Comparison of ENCODE assay signal across 23 mouse cellular contexts in genomic region chr11:97282179-97282578, GRCm38 (mm10). TPM values are rescaled to one million over a fixed set of nuclear protein-coding genes. Genes with fewer than 3 reads are reported as not detected.
DNase-seq lines count a peak whose midpoint lies in the region; ATAC-seq and TF ChIP-seq lines count a peak whose summit lies in the region.
"Had no signal": no experiment of that assay in that cellular context is flagged by ENCODE, and none has a peak within 500 bp of the region (broad histone marks: within the 10 kb centered on the region; RNA-seq: fewer than 3 reads in every experiment).

No protein-coding gene starts in this region.

- peaks cover 23% of the 10 kb centered on the region for H3K4me1 ChIP-seq in liver, postnatal 0 days (ENCODE audit: insufficient read depth)
- H3K4me1 ChIP-seq in ES-E14 (ENCODE audit: control insufficient read depth in 2 of 2, insufficient read depth in 2 of 2, low read length in 2 of 2, poor library complexity in 1 of 2): peaks cover 12 to 16% of the 10 kb centered on the region in 2 experiments

- no peak for DNase-seq in liver, postnatal 0 days
- DNase-seq in liver (no peak), ES-E14 (ENCODE audit: low read depth, low spot score) (no peak), R1 (ENCODE audit: low read depth, low spot score) (peak; percentile 70)
- no peak for DNase-seq in right cerebral cortex, postnatal 25 days
- DNase-seq in urinary bladder, postnatal 4 days (ENCODE audit: low spot score in 2 of 2): no peak
- DNase-seq in frontal cortex, adult 2 months (ENCODE audit: extremely low spot score in 1 of 2, low spot score in 1 of 2): no peak
- DNase-seq: adrenal gland, adult 2 months; adrenal gland, postnatal 25 days; cerebellum, adult 18-20 months; cerebellum, adult 9-11 months; cerebellum, postnatal 36 days; forebrain, postnatal 0 days; gastrocnemius, adult 2 months; gastrocnemius, postnatal 36 days; heart, adult 11 months; heart, postnatal 4 days had no signal

- no peaks in the 10 kb centered on the region for H3K9me3 ChIP-seq in liver, postnatal 0 days (ENCODE audit: low read length)
- no peaks in the 10 kb centered on the region for H3K9me3 ChIP-seq in ES-E14 (ENCODE audit: control insufficient read depth, insufficient read depth, low read depth, low read length)
- H3K9me3 ChIP-seq: embryonic facial prominence, embryonic 13.5 days; forebrain, embryonic 13.5 days; heart, embryonic 13.5 days; hindbrain, embryonic 13.5 days had no signal

- in situ Hi-C loops in ES-E14 (cut with MboI; ENCODE audit: low sequenced_read_pairs in 2 of 2, unreplicated experiment in 2 of 2): no loop called here

- no peaks in the 10 kb centered on the region for H3K27me3 ChIP-seq in liver, postnatal 0 days (ENCODE audit: insufficient read depth, low read length)
- H3K27me3 ChIP-seq: embryonic facial prominence, embryonic 13.5 days; forebrain, embryonic 13.5 days; heart, embryonic 13.5 days; hindbrain, embryonic 13.5 days had no signal

- no peak for TF ChIP-seq CTCF in liver, postnatal 0 days (IDR thresholded peaks at IDR 0.05; ENCODE audit: low read depth)

- H3K27ac ChIP-seq in liver, postnatal 0 days (ENCODE audit: low read depth): peak overlapping the region; percentile 6; the same call in 1 of the 2 replicates
- H3K27ac ChIP-seq in ES-E14 (ENCODE audit: insufficient read depth, low read depth, low read length, poor library complexity, severe bottlenecking): peak overlapping the region; percentile 67; the same call in 1 of the 2 replicates
- H3K27ac ChIP-seq: embryonic facial prominence, embryonic 13.5 days; forebrain, embryonic 13.5 days; heart, embryonic 13.5 days; hindbrain, embryonic 13.5 days; hindbrain, postnatal 0 days had no signal

- no peak overlapping the region for H3K9ac ChIP-seq in liver, postnatal 0 days (replicated peaks)
- H3K9ac ChIP-seq in ES-E14 (ENCODE audit: insufficient read depth, low read depth, low read length, poor library complexity, severe bottlenecking): peak overlapping the region; percentile 59; the same call in 1 of the 2 replicates
- H3K9ac ChIP-seq: embryonic facial prominence, embryonic 13.5 days; forebrain, embryonic 13.5 days; forebrain, postnatal 0 days; heart, embryonic 13.5 days; hindbrain, embryonic 13.5 days had no signal

- no peak for ATAC-seq in liver, postnatal 0 days
- ATAC-seq: activated CD4-positive, CD25-positive, alpha-beta regulatory T cell, adult 4 months; forebrain, embryonic 13.5 days; forebrain, postnatal 0 days; hindbrain, postnatal 0 days had no signal

- H3K4me3 ChIP-seq in liver, postnatal 0 days (ENCODE audit: low read depth, low read length): no peak overlapping the region
- H3K4me3 ChIP-seq in ES-E14 (ENCODE audit: insufficient read depth in 1 of 2, low read depth in 1 of 2, low read length in 2 of 2, poor library complexity in 1 of 2, severe bottlenecking in 1 of 2): peak overlapping the region; percentile 11 to 38; a peak in 3 of 4 replicates
- H3K4me3 ChIP-seq: embryonic facial prominence, embryonic 13.5 days; forebrain, embryonic 13.5 days; gastrocnemius, adult 2 months; heart, embryonic 13.5 days; hindbrain, embryonic 13.5 days had no signal

- 0 out of 2 replicates have a peak overlapping the region, but pooled peaks have one; percentile 5 for H3K4me2 ChIP-seq in liver, postnatal 0 days (ENCODE audit: low read depth, low read length)
- H3K4me2 ChIP-seq: embryonic facial prominence, embryonic 13.5 days; forebrain, embryonic 13.5 days; heart, embryonic 13.5 days; hindbrain, embryonic 13.5 days had no signal

- no peaks in the 10 kb centered on the region for H3K36me3 ChIP-seq in liver, postnatal 0 days (replicated peaks; ENCODE audit: insufficient read depth, low read length)
- no peaks in the 10 kb centered on the region for H3K36me3 ChIP-seq in ES-E14 (ENCODE audit: control insufficient read depth, insufficient read depth, low read length, poor library complexity, severe bottlenecking)
- H3K36me3 ChIP-seq: embryonic facial prominence, embryonic 13.5 days; heart, embryonic 13.5 days; hindbrain, embryonic 13.5 days had no signal

- 73% methylated on average over 6 of the region's 6 CpGs for WGBS in liver, postnatal 0 days (ENCODE audit: insufficient replicate concordance)

- TF ChIP-seq EP300 in liver, postnatal 0 days (IDR thresholded peaks at IDR 0.05; ENCODE audit: low read depth): no peak

TF ChIP-seq in ES-E14, 5 proteins besides CTCF, POLR2A, EP300 and RAD21:
- TF ChIP-seq ZC3H11A (IDR thresholded peaks at IDR 0.05; ENCODE audit: borderline replicate concordance, low read depth, low read length): no peak
- TF ChIP-seq CHD2 (IDR thresholded peaks at IDR 0.05; ENCODE audit: low read depth, low read length): no peak
- TF ChIP-seq ZNF384 (IDR thresholded peaks at IDR 0.05; ENCODE audit: low read depth, low read length): no peak
- TF ChIP-seq HCFC1 (IDR thresholded peaks at IDR 0.05; ENCODE audit: borderline replicate concordance, insufficient read depth, low read length): no peak
- no peak for TF ChIP-seq MAFK (IDR thresholded peaks at IDR 0.05; ENCODE audit: insufficient read depth, low read depth, low read length)

RNA-seq across cellular contexts. Expression of gene Npepps, which starts 1.7 kb away (rescaled TPM):
- 11.3 and 16.5 TPM in 2 replicates for polyA plus RNA-seq in liver, postnatal 0 days (2015; fragmentation: Nextera tagmentation; extraction: Ambion mirVana)
- 86.1 and 107 TPM in 2 replicates for total RNA-seq in ES-E14 (2012; rRNA removed)
- 82.1 and 103 TPM in 2 replicates for polyA plus RNA-seq in frontal cortex, adult 2 months (2012; rRNA removed)

RNA-seq across cellular contexts. Expression of gene Mrpl45, which starts 33.3 kb away (rescaled TPM):
- 18.3 and 19.8 TPM in 2 replicates for polyA plus RNA-seq in liver, postnatal 0 days (2015; fragmentation: Nextera tagmentation; extraction: Ambion mirVana)
- 53.8 and 76.8 TPM in 2 replicates for total RNA-seq in ES-E14 (2012; rRNA removed)
- polyA plus RNA-seq in frontal cortex, adult 2 months (2012; rRNA removed): 28.9 TPM in 2 replicates
